ENCODE assay signal across 13 mouse cellular contexts in the genomic region with DNA sequence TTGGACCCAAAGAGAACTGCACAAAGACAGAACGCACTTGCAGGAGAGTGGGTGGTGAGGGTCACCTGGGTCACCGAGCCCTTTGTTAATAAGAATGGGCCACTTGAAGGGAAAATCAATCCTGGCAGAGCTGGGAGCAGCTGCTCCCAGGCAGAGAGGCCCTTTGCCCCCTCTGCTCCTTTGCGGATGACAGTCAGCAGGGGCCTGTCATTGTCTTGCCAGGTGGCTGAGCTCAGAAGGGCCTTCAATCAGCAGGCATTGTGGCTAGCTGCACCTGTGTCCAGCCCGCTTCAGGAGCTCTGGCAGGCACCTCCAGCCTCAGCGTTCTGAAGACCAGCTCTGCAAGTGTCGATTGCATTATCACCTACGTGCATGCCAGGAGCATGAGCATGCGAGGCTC. TPM values are rescaled to one million over a fixed set of nuclear protein-coding genes. Genes with fewer than 3 reads are reported as not detected.
DNase-seq lines count a peak whose midpoint lies in the region; ATAC-seq lines count a peak whose summit lies in the region.
"Had no signal": no experiment of that assay in that cellular context is flagged by ENCODE, and none has a peak within 500 bp of the region (broad histone marks: within the 10 kb centered on the region; RNA-seq: fewer than 3 reads in every experiment).

No protein-coding gene starts in this region.

- no peaks in the 10 kb centered on the region for H3K9me3 ChIP-seq in embryonic facial prominence, embryonic 11.5 days (replicated peaks; ENCODE audit: control insufficient read depth, low read length)
- no peaks in the 10 kb centered on the region for H3K9me3 ChIP-seq in hindbrain, embryonic 12.5 days (replicated peaks)
- H3K9me3 ChIP-seq in midbrain, embryonic 15.5 days: no peaks in the 10 kb centered on the region

- intact Hi-C loops in left cerebral cortex, postnatal 36 days (cut with DNase I): no loop called here

- no peak overlapping the region for H3K4me2 ChIP-seq in embryonic facial prominence, embryonic 11.5 days (ENCODE audit: low read depth, low read length)
- H3K4me2 ChIP-seq in hindbrain, embryonic 12.5 days (replicated peaks): no peak overlapping the region
- H3K4me2 ChIP-seq in midbrain, embryonic 15.5 days: no peak overlapping the region
- H3K4me2 ChIP-seq: heart, embryonic 13.5 days had no signal

- H3K27ac ChIP-seq in embryonic facial prominence, embryonic 11.5 days (replicated peaks; ENCODE audit: low read depth, low read length): no peak overlapping the region
- H3K27ac ChIP-seq in hindbrain, embryonic 12.5 days: peak overlapping the region; percentile 81
- H3K27ac ChIP-seq in midbrain, embryonic 15.5 days: no peak overlapping the region
- H3K27ac ChIP-seq: heart, embryonic 13.5 days had no signal

- peak; percentile 77 for ATAC-seq in embryonic facial prominence, embryonic 11.5 days (replicated peaks; ENCODE audit: insufficient number of reproducible peaks, low FRiP score, low TSS enrichment, low read depth)
- ATAC-seq in hindbrain, embryonic 12.5 days (ENCODE audit: low FRiP score): peak; percentile 86
- ATAC-seq in midbrain, embryonic 15.5 days (replicated peaks): peak; percentile 30; the same call in 1 of the 2 replicates
- ATAC-seq: activated CD4-positive, CD25-positive, alpha-beta regulatory T cell, adult 4 months; inflammation-experienced regulatory T-cells, adult 6 months had no signal

- no peak overlapping the region for H3K4me3 ChIP-seq in embryonic facial prominence, embryonic 11.5 days (ENCODE audit: low read depth, low read length)
- H3K4me3 ChIP-seq in hindbrain, embryonic 12.5 days: no peak overlapping the region
- no peak overlapping the region for H3K4me3 ChIP-seq in midbrain, embryonic 15.5 days
- H3K4me3 ChIP-seq: heart, embryonic 13.5 days had no signal

- H3K27me3 ChIP-seq in embryonic facial prominence, embryonic 11.5 days (ENCODE audit: control insufficient read depth, insufficient read depth, low read length): no peaks in the 10 kb centered on the region; the same call in 1 of the 2 replicates
- H3K27me3 ChIP-seq in hindbrain, embryonic 12.5 days: no peaks in the 10 kb centered on the region
- no peaks in the 10 kb centered on the region for H3K27me3 ChIP-seq in midbrain, embryonic 15.5 days (replicated peaks)

- no peak overlapping the region for H3K9ac ChIP-seq in embryonic facial prominence, embryonic 11.5 days (replicated peaks; ENCODE audit: low read length)
- no peak overlapping the region for H3K9ac ChIP-seq in hindbrain, embryonic 12.5 days
- H3K9ac ChIP-seq in midbrain, embryonic 15.5 days: no peak overlapping the region
- H3K9ac ChIP-seq: heart, embryonic 13.5 days had no signal

- no peaks in the 10 kb centered on the region; the same call in 1 of the 2 replicates for H3K4me1 ChIP-seq in embryonic facial prominence, embryonic 11.5 days (ENCODE audit: control insufficient read depth, insufficient read depth, low read length)
- peaks cover 44% of the 10 kb centered on the region for H3K4me1 ChIP-seq in hindbrain, embryonic 12.5 days
- H3K4me1 ChIP-seq in midbrain, embryonic 15.5 days: peaks cover 35% of the 10 kb centered on the region

- peak; percentile 96 for DNase-seq in Muller cell, postnatal 12 days (ENCODE audit: inconsistent ontology term)
- peak; percentile 46 for DNase-seq in embryonic facial prominence, embryonic 11.5 days (ENCODE audit: low spot score)
- DNase-seq in urinary bladder, postnatal 14 days (ENCODE audit: low spot score): no peak
- DNase-seq in right cerebral cortex, postnatal 36 days (ENCODE audit: low spot score in 2 of 2): no peak
- no peak for DNase-seq in thymus, postnatal 36 days
- no peak for DNase-seq in left cerebral cortex, postnatal 36 days (ENCODE audit: low spot score in 2 of 2)
- DNase-seq: gastrocnemius, postnatal 25 days; kidney, postnatal 25 days had no signal

- no peaks in the 10 kb centered on the region for H3K36me3 ChIP-seq in embryonic facial prominence, embryonic 11.5 days (replicated peaks; ENCODE audit: control insufficient read depth, insufficient read depth, low read depth, low read length)
- H3K36me3 ChIP-seq in hindbrain, embryonic 12.5 days: no peaks in the 10 kb centered on the region
- H3K36me3 ChIP-seq in midbrain, embryonic 15.5 days (replicated peaks): no peaks in the 10 kb centered on the region
- H3K36me3 ChIP-seq: heart, embryonic 13.5 days had no signal

- 28% methylated on average over 8 of the region's 8 CpGs for WGBS in embryonic facial prominence, embryonic 11.5 days
- 13% methylated on average over 8 of the region's 8 CpGs for WGBS in hindbrain, embryonic 12.5 days
- WGBS in midbrain, embryonic 15.5 days: 7% methylated on average over 8 of the region's 8 CpGs

RNA-seq across cellular contexts. Expression of gene Pin1, which starts 45.6 kb away (rescaled TPM):
- 59.5 and 62.5 TPM in 2 replicates for polyA plus RNA-seq in embryonic facial prominence, embryonic 11.5 days (2014; fragmentation: Nextera tagmentation; extraction: Ambion mirVana)
- 47.2 and 49.4 TPM in 2 replicates for polyA plus RNA-seq in hindbrain, embryonic 12.5 days (2016; fragmentation: Nextera tagmentation; extraction: Ambion mirVana)
- polyA plus RNA-seq in midbrain, embryonic 15.5 days (2015; fragmentation: Nextera tagmentation; extraction: Ambion mirVana): 65.0 and 68.4 TPM in 2 replicates
- total RNA-seq in left cerebral cortex, postnatal 36 days (2021): 10 to 100 TPM; 42.4 to 43.8 TPM

RNA-seq across cellular contexts. Expression of gene Olfm2, which starts 48.7 kb away (rescaled TPM):
- 11.0 and 13.9 TPM in 2 replicates for polyA plus RNA-seq in embryonic facial prominence, embryonic 11.5 days (2014; fragmentation: Nextera tagmentation; extraction: Ambion mirVana)
- 68.7 and 75.0 TPM in 2 replicates for polyA plus RNA-seq in hindbrain, embryonic 12.5 days (2016; fragmentation: Nextera tagmentation; extraction: Ambion mirVana)
- 209 and 213 TPM in 2 replicates for polyA plus RNA-seq in midbrain, embryonic 15.5 days (2015; fragmentation: Nextera tagmentation; extraction: Ambion mirVana)
- total RNA-seq in left cerebral cortex, postnatal 36 days (2021): 100 to 1,000 TPM; 160 to 193 TPM

RNA-seq across cellular contexts. Expression of gene Fbxl12, which starts 52.9 kb away (rescaled TPM):
- 8.5 and 11.5 TPM in 2 replicates for polyA plus RNA-seq in embryonic facial prominence, embryonic 11.5 days (2014; fragmentation: Nextera tagmentation; extraction: Ambion mirVana)
- 18.3 and 19.8 TPM in 2 replicates for polyA plus RNA-seq in hindbrain, embryonic 12.5 days (2016; fragmentation: Nextera tagmentation; extraction: Ambion mirVana)
- 16.0 and 17.8 TPM in 2 replicates for polyA plus RNA-seq in midbrain, embryonic 15.5 days (2015; fragmentation: Nextera tagmentation; extraction: Ambion mirVana)
- 10 to 100 TPM; 15.3 to 27.6 TPM for total RNA-seq in left cerebral cortex, postnatal 36 days (2021)

RNA-seq across cellular contexts. Expression of gene Ubl5, which starts 54.8 kb away (rescaled TPM):
- 417 and 447 TPM in 2 replicates for polyA plus RNA-seq in embryonic facial prominence, embryonic 11.5 days (2014; fragmentation: Nextera tagmentation; extraction: Ambion mirVana)
- polyA plus RNA-seq in hindbrain, embryonic 12.5 days (2016; fragmentation: Nextera tagmentation; extraction: Ambion mirVana): 445 and 471 TPM in 2 replicates
- 411 and 447 TPM in 2 replicates for polyA plus RNA-seq in midbrain, embryonic 15.5 days (2015; fragmentation: Nextera tagmentation; extraction: Ambion mirVana)
- 100 to 1,000 TPM; 289 to 334 TPM for total RNA-seq in left cerebral cortex, postnatal 36 days (2021)

Comparison
In these comparisons a context has a peak if more than half of its experiments do, and no peak if none do; other contexts are left out.
1. DNase-seq: peak in Muller cell, postnatal 12 days (single experiment) and embryonic facial prominence, embryonic 11.5 days (single experiment); none in urinary bladder, postnatal 14 days (single experiment), right cerebral cortex, postnatal 36 days (0 of 2), thymus, postnatal 36 days (0 of 2) and left cerebral cortex, postnatal 36 days (0 of 2).
2. ATAC-seq: peak in every context shown above with its lines; median percentile 86 in hindbrain, embryonic 12.5 days; 77 in embryonic facial prominence, embryonic 11.5 days; 30 in midbrain, embryonic 15.5 days.